Mouse (Mus musculus): ENCODE measurements around the gene Mrgprg. TPM values are rescaled to one million over a fixed set of nuclear protein-coding genes. Genes with fewer than 3 reads are reported as not detected.

Gene Mrgprg
- not detected for polyA plus RNA-seq (2017; shearing (Covaris generic))

GRCm38 (mm10) chr7:143766893-143767292 is at the start of gene Mrgprg:
Gene Mrgprg, minus strand, starts transcription at chr7:143766993.

GRCm38 (mm10) chr7:143783996-143784829 is 17.4 kb upstream of the Mrgprg start, which contains the start of gene Mrgpre:
Gene Mrgpre, minus strand, starts transcription at chr7:143784500.

DNA sequence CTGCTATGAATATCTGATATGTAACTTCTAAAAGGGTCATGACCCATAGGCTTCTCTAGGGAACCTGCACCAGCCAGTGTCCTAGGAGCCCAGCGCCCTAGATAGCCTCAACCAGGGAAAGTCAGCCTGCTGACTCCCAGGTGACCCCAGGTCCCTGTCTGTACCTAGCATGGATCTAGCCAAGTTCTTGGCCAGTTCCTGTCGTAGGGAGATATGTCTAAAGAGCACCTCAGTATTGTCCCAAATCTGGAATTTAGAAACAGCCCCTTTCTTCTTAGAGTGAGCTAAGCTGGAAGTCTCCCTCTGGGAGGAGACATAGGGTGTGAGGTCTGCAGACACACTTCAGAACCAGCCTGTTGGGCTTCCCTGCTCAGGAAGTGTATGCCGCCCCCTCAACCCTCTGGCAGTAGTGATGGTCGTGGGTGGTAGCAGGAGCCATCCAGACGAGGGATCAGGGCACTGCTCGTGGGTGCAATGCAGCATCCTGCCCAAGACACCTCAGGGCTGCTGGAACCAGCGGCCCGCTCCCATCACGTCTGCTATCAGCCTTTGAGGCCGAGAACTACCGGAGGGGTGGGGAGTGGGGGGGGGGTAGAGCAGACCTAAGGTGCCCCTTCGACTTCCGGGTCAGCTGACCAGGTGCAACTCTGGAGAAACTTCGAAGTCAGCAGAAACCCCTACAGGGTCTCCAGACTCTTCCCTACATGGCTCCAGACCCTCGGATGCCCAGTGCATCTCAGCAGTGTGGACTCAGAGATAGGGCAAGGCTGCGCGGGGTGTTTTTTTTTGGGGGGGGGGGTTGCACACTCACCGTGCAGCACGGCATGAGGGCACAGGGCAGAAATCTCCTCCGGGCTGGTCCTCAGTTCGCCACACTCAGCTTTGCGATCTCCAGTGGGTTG is 10.4 kb downstream of the Mrgprg start, which contains the start of gene Osbpl5:
TSS of gene Osbpl5 (minus strand) at position 861 of the 902 bp plus-strand sequence.

Other genes with a start within 250 kb of the Mrgprg start
- 299 TPM for gene Nap1l4, start 217.9 kb downstream of the Mrgprg start, polyA plus RNA-seq (2017; shearing (Covaris generic))
- 48.2 TPM for gene Cars, start 166.9 kb downstream of the Mrgprg start, polyA plus RNA-seq (2017; shearing (Covaris generic))
- 24.0 TPM for gene Tnfrsf26, start 138.3 kb downstream of the Mrgprg start, polyA plus RNA-seq (2017; shearing (Covaris generic))
- gene Tnfrsf22, start 117.3 kb downstream of the Mrgprg start, polyA plus RNA-seq (2017; shearing (Covaris generic)), result 22.3 TPM
- 2.5 TPM for gene Tnfrsf23, start 81.1 kb downstream of the Mrgprg start, polyA plus RNA-seq (2017; shearing (Covaris generic))
- gene Osbpl5, start 10.0 kb downstream of the Mrgprg start, polyA plus RNA-seq (2017; shearing (Covaris generic)), result 21.2 TPM
- gene Mrgpre, start 17.5 kb upstream of the Mrgprg start, polyA plus RNA-seq (2017; shearing (Covaris generic)), result 7.4 TPM
- gene Nadsyn1, start 55.9 kb upstream of the Mrgprg start, polyA plus RNA-seq (2017; shearing (Covaris generic)), result 17.7 TPM
- gene Dhcr7, start 56.2 kb upstream of the Mrgprg start, polyA plus RNA-seq (2017; shearing (Covaris generic)), result 33.4 TPM
- not detected for gene Gm498, start 99.8 kb upstream of the Mrgprg start, polyA plus RNA-seq (2017; shearing (Covaris generic))
- gene Shank2, start 234.9 kb upstream of the Mrgprg start, polyA plus RNA-seq (2017; shearing (Covaris generic)), result not detected